Mouse (Mus musculus) hindbrain, embryonic 11.5 days (tissue): Measurements from ENCODE around the gene Gm12845. TPM values are rescaled to one million over a fixed set of nuclear protein-coding genes. Genes with fewer than 3 reads are reported as not detected.
A peak's percentile ranks its signal among the peaks of the same experiment; 100 is the strongest.

Experiments used
- ATAC-seq: fragments of 200-750 bp; cut with Nextera tagmentation; 2 replicates; pipeline ENCODE4 v1.8.0; 2017; ENCODE audit warnings: mild to moderate bottlenecking, moderate TSS enrichment, moderate library complexity; ENCODE audit not compliant: low FRiP score
- DNase-seq: peaks from one replicate; pipeline ENCODE4 v3.0.0-alpha.2; 2015; ENCODE audit warnings: low spot score
- H3K27ac ChIP-seq: fragments of 300-500 bp; sonication (generic); 2 replicates; pipeline ENCODE4 v1.5.1; 2014; ENCODE audit warnings: mild to moderate bottlenecking, low read depth, low read length
- H3K27me3 ChIP-seq: fragments of 300-500 bp; sonication (generic); 2 replicates; pipeline ENCODE4 v1.6.1; 2014; ENCODE audit warnings: mild to moderate bottlenecking, low read length, moderate library complexity, mixed read lengths; ENCODE audit not compliant: control insufficient read depth, insufficient read depth
- H3K36me3 ChIP-seq: fragments of 300-500 bp; sonication (generic); 2 replicates; pipeline ENCODE4 v1.6.1; 2014; ENCODE audit warnings: mild to moderate bottlenecking, low read length, moderate library complexity, mixed read lengths; ENCODE audit not compliant: control insufficient read depth, insufficient read depth
- H3K4me1 ChIP-seq: fragments of 300-500 bp; sonication (generic); replicated peaks from 2 replicates; pipeline ENCODE4 v1.6.1; 2014; ENCODE audit warnings: low read length, mixed read lengths; ENCODE audit not compliant: control insufficient read depth, insufficient read depth
- H3K4me2 ChIP-seq: fragments of 300-500 bp; sonication (generic); replicated peaks from 2 replicates; pipeline ENCODE4 v1.6.1; 2014; ENCODE audit warnings: mild to moderate bottlenecking, low read depth, low read length
- H3K4me3 ChIP-seq: fragments of 300-500 bp; sonication (generic); 2 replicates; pipeline ENCODE4 v1.5.1; 2014; ENCODE audit warnings: low read depth, low read length
- H3K9ac ChIP-seq: fragments of 300-500 bp; sonication (generic); 2 replicates; pipeline ENCODE4 v1.6.1; 2014; ENCODE audit warnings: low read depth, low read length
- H3K9me3 ChIP-seq: fragments of 300-500 bp; sonication (generic); 2 replicates; pipeline ENCODE4 v1.6.1; 2016; ENCODE audit warnings: low read length; ENCODE audit not compliant: control insufficient read depth
- WGBS: fragments of 180-500 bp; shearing (Covaris S2); extraction: QIAGEN DNeasy Blood & Tissue Kit; methylation state at CpG from one replicate; pipeline ENCODE4 v1.1.7; 2014; 5-methylcytosine and 5-hydroxymethylcytosine counted together
- polyA plus RNA-seq: library from polyadenylated mRNA; unstranded; fragments of >200 nt; fragmentation: Nextera tagmentation; extraction: Ambion mirVana; gene quantifications from 2 replicates; pipeline ENCODE4 v1.2.1, GENCODE M21; 2014

Gene Gm12845
- polyA plus RNA-seq: not detected in 2 replicates

DNA sequence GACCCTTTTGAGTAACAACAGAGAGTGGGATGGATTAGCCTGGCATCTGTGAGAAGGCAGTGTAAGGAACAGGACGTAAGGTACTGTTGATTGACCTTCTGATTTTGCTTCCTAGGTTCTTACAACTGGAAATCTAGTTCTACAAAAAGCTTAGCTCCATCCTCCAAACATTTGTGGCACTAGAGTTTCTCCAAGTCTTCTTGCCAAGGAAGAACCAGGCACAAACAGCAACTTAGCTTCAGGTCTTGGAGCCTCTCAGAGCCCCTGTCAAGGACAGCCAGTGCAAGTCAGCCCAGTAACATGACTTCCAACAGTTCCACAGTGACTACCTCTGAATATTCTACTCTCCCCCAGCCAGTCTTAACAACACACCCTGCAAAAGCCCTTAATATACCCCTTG, at the start of gene Gm12845:
Gm12845 (plus strand) TSS at position 301 of the 400 bp plus-strand sequence.
- Histone ChIP-seq H3K36me3 (no peaks in the 10 kb centered on the region), H3K27ac (no peak within 1 kb of the TSS), H3K9me3 (no peaks in the 10 kb centered on the region), H3K9ac (no peak within 1 kb of the TSS), H3K27me3 (no peaks in the 10 kb centered on the region), H3K4me1 (no peaks in the 10 kb centered on the region), H3K4me2 (no peak within 1 kb of the TSS), H3K4me3 (no peak within 1 kb of the TSS)
- DNase-seq: no peak
- WGBS: 87% methylated on average over 1 of the region's 1 CpGs
- no peak for ATAC-seq

DNA sequence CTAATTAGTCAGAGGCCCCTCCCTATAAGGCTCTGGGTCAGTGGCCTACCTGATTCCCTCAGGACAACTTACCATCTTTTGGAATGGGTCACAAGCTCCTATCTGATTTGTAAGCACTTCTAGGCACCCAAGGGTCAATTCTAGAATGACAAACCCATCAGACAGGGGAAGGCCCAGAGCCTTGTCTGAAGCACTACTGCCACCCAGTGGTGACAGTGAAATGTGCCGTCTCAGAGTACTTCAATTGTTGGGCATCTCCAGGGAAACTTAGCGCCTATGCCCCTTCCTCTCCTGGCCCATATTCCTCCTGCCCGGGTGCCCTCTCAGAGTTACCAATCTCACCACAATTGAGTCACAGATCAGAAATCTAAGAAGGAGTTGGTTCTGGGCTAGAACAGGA, 47.3 kb upstream of the Gm12845 start:
- H3K9me3 ChIP-seq: no peaks in the 10 kb centered on the region
- ATAC-seq (peak; percentile 55; the same call in 1 of the 2 replicates), DNase-seq (peak; percentile 92)
- H3K4me1 ChIP-seq: 0 out of 2 replicates have a peak, but pooled peaks cover 3% of the 10 kb centered on the region
- H3K4me3 ChIP-seq: no peak overlapping the region
- H3K27ac ChIP-seq: no peak overlapping the region
- whole genome bisulfite sequencing: 8% methylated on average over 3 of the region's 3 CpGs
- H3K9ac ChIP-seq: no peak overlapping the region
- H3K4me2 ChIP-seq: no peak overlapping the region
- H3K27me3 ChIP-seq: no peaks in the 10 kb centered on the region
- peaks cover 16% of the 10 kb centered on the region for H3K36me3 ChIP-seq

DNA sequence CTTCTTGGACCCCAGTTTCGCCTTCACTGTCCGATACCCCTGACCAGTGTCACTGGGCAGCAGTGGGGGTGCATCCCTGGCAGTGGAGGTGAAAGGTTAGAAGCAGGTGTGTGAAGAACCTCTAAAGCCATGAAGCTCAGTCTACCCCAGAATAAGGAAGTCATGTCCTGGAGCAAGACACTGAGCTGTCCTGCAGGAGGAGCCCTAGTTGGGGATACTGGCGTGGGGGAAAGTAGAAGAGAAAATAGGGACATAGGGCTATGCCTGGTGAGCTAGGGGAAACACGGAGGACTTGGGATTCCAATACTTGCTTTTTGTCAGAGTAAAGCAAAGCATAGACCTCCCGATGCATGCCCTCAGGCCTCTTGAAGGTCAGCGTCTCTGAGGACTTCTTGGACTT, 43.2 kb upstream of the Gm12845 start:
- Histone ChIP-seq H3K9me3 (no peaks in the 10 kb centered on the region), H3K9ac (no peak overlapping the region), H3K27me3 (no peaks in the 10 kb centered on the region), H3K27ac (no peak overlapping the region), H3K36me3 (0 out of 2 replicates have a peak, but pooled peaks cover 4% of the 10 kb centered on the region), H3K4me1 (0 out of 2 replicates have a peak, but pooled peaks cover 3% of the 10 kb centered on the region), H3K4me2 (no peak overlapping the region), H3K4me3 (no peak overlapping the region; the same call in 1 of the 2 replicates)
- 83% methylated on average over 6 of the region's 6 CpGs for WGBS
- no peak for DNase-seq
- ATAC-seq: no peak

DNA sequence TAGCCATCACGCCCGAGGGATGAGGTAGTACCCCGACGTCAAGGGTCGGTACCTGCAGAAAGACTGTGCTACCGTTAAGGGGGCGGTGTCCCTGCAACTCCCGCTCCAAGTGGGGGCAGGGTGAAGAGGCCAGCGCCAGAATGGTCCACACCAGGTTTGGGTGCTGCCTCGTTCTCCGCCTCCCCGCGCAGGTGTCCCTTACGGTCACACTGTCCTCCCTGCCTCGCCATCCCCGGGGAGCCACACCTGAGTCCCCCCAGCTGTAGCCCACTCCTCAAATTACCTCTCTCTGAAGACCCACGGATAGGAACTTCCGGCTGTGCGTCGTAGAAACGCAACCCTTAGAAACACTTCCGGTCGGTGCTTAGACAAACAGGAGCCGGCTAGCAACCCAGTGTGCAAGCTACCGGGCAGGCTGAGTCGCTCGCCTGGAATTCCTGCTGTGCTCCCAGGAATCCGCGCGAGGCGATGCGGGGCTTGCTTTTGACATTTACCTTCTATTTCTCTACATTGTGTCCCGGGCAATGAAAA, 42.2 kb upstream of the Gm12845 start, which contains the start of gene Dmap1:
Dmap1 (minus strand) TSS at position 343 of the 531 bp plus-strand sequence.
- no peaks in the 10 kb centered on the region for H3K36me3 ChIP-seq
- ATAC-seq (peak; percentile 89), DNase-seq (peak; percentile 97)
- H3K4me3 ChIP-seq: peak within 1 kb of the TSS; percentile 57
- H3K9me3 ChIP-seq: no peaks in the 10 kb centered on the region
- H3K4me1 ChIP-seq: 0 out of 2 replicates have a peak, but pooled peaks cover 3% of the 10 kb centered on the region
- peak within 1 kb of the TSS; percentile 64 for H3K9ac ChIP-seq
- no peak within 1 kb of the TSS for H3K27ac ChIP-seq
- peak within 1 kb of the TSS; percentile 67 for H3K4me2 ChIP-seq
- no peaks in the 10 kb centered on the region for H3K27me3 ChIP-seq
- WGBS: under 1% methylated on average over 33 of the region's 33 CpGs

DNA sequence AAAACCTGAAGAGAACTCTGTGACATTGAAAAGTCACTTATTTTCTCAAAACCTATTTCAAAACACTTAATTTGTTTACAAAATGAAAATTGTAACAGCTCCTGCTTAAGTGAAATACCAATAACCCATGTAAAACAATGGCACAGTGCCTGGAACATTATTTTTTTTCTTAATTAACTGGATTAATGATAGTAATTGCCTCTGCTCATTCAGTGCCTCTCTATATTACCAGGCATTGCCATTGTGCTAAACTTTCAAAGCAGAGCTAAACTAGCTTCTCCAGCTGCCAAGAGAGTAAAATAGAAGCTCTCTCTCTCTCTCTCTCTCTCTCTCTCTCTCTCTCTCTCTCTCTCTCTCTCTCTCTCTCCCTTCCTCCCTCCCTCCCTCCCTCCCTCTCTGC, 41.7 kb upstream of the Gm12845 start:
- Histone ChIP-seq H3K4me1 (0 out of 2 replicates have a peak, but pooled peaks cover 3% of the 10 kb centered on the region), H3K36me3 (no peaks in the 10 kb centered on the region), H3K27ac (no peak overlapping the region), H3K4me2 (peak overlapping the region; percentile 67), H3K4me3 (peak overlapping the region; percentile 57), H3K9ac (peak overlapping the region; percentile 64; the same call in 1 of the 2 replicates), H3K27me3 (no peaks in the 10 kb centered on the region), H3K9me3 (no peaks in the 10 kb centered on the region)
- DNase-seq (no peak), ATAC-seq (0 out of 2 replicates have a peak, but pooled peaks have one; percentile 20)

DNA sequence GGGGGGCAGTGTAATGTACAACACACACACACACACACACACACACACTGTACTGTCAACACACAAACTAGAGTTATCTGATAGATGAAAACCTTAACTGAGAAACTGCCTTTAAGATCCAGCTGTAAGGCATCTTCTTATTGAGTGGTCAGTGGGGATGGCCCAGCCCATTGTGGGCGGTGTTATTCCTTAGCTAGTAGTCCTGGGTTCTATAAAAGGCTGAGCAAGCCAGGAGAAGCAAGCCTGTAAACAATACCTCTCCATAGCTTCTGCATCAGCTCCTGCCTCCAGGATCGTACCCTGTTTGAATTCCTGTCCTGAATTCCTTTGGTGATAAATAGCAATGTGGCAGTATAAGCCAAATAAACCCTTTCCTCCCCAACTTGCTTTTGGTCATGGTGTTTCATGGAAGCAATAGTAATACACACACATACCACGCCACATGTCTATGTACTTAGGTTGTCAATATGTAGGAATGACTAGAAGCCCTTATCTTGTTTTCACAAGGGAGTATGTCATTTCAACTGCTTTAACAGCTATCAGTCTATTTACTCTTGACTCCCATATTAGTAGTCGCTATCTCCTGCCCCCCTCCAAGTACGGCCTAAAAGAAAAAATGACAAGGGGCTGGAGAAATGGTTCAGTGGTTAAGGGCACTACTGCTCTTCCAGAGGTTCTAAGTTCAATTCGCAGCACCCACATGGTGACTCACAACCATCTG, 41.0 kb upstream of the Gm12845 start:
- Histone ChIP-seq H3K4me2 (no peak overlapping the region), H3K27me3 (no peaks in the 10 kb centered on the region), H3K27ac (no peak overlapping the region), H3K36me3 (no peaks in the 10 kb centered on the region), H3K9me3 (no peaks in the 10 kb centered on the region), H3K9ac (no peak overlapping the region), H3K4me1 (0 out of 2 replicates have a peak, but pooled peaks cover 3% of the 10 kb centered on the region), H3K4me3 (no peak overlapping the region)
- no peak for DNase-seq
- no peak for ATAC-seq
- 83% methylated on average over 6 of the region's 6 CpGs for WGBS

DNA sequence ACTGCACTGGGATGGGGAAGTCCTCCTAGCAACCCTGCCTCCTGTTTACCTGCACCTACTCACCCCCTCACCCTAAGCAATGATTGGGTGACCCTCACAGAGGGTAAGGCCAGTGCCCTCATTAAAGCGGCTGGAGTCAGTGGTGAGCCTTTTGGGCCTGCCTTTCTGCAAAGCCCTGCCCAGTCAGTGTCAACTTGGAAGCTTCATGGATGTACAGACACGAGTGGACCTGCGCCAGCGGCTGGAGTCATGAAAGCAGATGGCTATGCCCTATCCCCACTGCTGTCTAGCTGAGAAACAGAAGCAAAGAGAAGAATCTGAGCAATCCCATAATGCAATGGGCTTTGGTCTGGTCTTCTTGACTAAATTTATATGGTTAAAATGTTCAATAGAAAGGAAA, 37.9 kb upstream of the Gm12845 start:
- Histone ChIP-seq H3K36me3 (no peaks in the 10 kb centered on the region), H3K4me1 (0 out of 2 replicates have a peak, but pooled peaks cover under 1% of the 10 kb centered on the region), H3K9ac (no peak overlapping the region), H3K4me3 (no peak overlapping the region), H3K4me2 (no peak overlapping the region), H3K27me3 (no peaks in the 10 kb centered on the region), H3K9me3 (no peaks in the 10 kb centered on the region), H3K27ac (no peak overlapping the region)
- ATAC-seq (no peak), DNase-seq (no peak)
- 89% methylated on average over 4 of the region's 4 CpGs for WGBS

DNA sequence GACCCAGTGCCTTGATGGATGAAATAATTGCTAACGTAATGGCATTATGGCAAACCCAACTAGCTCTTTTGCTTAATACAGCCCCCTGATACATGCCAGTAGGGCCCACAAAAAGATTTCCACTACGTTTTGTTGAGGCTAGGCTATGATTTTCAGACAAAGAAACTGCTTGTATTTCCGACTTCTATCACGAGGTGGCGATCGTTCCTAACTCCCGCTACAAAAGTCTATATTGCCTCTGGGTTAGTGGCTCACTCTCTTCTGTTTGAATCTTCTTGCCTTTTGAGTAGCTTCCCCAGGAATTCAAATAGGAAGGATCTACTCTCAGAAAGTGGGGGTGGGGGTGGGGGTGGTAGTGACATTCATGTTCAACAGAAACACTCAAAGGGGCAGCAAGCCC, 18.9 kb upstream of the Gm12845 start:
- no peaks in the 10 kb centered on the region for H3K36me3 ChIP-seq
- H3K9ac ChIP-seq: no peak overlapping the region
- H3K9me3 ChIP-seq: no peaks in the 10 kb centered on the region
- H3K4me2 ChIP-seq: no peak overlapping the region
- H3K4me1 ChIP-seq: no peaks in the 10 kb centered on the region
- ATAC-seq (no peak), DNase-seq (peak; percentile 81)
- no peak overlapping the region for H3K4me3 ChIP-seq
- H3K27ac ChIP-seq: no peak overlapping the region
- 5% methylated on average over 7 of the region's 7 CpGs for WGBS
- H3K27me3 ChIP-seq: no peaks in the 10 kb centered on the region
